Mouse (Mus musculus) frontal cortex, postnatal 36 days (tissue): Measurements from ENCODE around the gene Ppm1n.
"Not testable (repeated sequence)": the region's sequence is repeated elsewhere in the genome, so short reads cannot be mapped to it uniquely, and the experiment has no call there.

Source experiments
- DNase-seq, 2 experiments: peaks; one replicate each; pipeline ENCODE4 v3.0.0; 2022; ENCODE audit warnings: low spot score in 2 of 2

Ppm1n gene

DNA sequence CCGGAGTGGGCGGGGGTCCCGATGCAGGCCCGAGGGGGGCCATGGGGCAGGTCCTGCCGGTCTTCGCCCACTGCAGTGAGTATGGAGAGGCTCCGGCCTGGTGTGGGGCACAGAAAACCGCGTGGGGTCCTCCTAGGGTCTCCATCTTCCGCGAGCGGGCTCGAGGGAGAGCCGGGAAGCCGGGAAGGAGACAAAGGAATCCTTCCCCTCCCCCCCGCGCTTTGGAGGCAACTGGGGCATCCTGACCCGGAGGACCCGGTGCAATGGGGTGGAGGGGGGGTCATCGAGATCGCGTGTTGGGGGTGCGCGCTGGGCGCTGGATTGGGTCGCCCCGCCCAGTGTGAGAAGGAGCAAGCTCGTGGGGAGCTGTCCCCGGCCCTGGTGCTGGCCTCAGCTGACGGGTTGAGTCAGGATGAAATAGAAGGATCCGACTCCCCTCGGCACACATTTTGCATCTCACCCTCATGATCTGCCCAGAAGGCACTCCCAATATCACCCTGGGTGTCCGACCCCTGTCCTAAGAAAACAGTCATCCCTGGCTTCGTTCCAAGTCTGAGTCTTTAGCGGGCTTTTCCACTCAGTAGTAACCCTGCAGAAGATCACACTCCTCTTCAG lies 3.0 kb upstream of the Ppm1n start:
- DNase-seq, result peak in 1 of 2 experiments; percentile 49

DNA sequence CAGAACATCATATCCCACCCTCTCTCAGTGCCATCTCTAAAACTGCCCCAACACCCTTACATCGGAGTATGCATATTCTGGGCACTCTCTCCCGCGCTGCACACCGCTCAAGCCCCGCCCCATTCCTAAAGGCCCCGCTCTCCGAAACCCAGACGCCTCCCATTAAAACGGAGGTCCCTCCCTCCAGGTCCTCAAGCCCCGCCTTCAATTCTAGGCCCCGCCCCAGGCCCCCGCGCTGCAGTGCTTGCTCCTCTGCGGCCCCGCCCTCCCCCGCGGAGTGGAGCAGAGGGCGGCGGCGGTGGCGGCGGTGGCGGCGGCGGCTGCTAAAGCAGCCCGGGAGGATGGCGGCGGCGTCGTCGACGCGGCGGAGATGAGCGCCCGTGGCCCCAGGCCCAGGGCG lies 2.5 kb upstream of the Ppm1n start, which contains the start of gene Rtn2:
TSS of gene Rtn2 (plus strand) at position 240 of the 400 bp plus-strand sequence.
- peak; percentile 74 to 78 for DNase-seq

DNA sequence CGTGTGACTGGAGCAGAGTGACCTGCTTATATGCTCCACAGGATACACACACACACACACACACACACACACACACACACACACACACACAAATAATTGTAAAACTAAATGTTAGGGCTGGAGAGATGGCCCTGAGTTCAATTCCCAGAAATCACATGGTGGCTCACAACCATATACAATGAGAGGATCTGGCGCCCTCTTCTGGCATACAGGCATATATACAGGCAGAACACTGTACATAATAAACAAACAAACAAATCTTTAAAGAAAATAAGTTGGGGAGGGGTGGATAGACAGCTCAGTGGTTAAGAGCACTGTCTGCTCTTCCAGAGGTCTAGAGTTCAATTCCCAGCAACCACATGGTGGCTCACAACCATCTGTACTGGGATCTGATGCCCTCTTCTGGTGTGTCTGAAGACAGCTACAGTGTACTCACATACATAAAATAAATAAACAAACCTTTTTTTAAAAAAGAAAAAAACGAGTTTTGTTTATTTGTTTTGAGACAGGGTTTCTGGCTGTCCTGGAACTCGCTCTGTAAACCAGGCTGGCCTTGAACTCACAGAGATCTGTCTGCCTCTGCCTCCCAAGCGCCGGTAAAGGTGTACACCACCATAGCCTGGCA lies 1.9 kb upstream of the Ppm1n start:
- DNase-seq, result not testable (repeated sequence)

DNA sequence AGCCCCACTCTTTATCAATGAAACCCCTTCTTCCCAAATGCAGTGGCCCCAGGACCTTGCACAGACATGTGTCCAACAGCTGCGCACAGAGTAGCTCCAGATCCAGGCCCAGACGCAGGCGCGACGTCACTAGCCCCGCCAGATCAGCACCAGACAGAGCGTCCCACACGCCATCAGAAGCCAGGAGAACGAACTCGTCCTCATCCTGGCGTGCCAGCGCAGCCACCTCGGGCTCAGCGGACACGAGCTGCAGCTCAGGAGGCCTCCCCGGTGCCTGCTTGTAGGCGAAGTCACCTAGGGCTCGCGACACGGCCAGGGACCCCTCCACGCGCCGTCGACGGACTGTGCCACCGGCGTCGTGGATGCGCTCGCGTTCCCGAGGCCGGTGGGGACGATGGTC lies 812 bp downstream of the Ppm1n start:
- no peak for DNase-seq

DNA sequence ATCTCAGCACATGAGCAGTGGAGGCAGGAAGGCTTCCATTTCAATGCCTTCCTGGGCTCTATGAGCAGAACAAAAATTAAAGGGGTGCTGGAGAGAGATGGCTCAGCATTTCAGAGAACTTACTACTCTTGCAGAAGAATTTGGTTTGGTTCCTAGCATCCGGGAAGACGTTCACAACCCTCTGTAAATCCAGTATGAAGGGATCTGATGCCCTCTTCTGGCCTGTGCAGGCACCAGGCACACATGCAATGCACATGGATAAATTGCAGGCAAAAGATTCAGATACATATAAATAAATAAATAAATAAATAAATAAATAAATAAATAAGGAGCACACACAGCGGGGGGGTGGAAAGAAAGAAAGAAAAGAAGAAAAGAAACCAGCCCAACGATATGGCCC lies 3.6 kb downstream of the Ppm1n start:
- no peak for DNase-seq

DNA sequence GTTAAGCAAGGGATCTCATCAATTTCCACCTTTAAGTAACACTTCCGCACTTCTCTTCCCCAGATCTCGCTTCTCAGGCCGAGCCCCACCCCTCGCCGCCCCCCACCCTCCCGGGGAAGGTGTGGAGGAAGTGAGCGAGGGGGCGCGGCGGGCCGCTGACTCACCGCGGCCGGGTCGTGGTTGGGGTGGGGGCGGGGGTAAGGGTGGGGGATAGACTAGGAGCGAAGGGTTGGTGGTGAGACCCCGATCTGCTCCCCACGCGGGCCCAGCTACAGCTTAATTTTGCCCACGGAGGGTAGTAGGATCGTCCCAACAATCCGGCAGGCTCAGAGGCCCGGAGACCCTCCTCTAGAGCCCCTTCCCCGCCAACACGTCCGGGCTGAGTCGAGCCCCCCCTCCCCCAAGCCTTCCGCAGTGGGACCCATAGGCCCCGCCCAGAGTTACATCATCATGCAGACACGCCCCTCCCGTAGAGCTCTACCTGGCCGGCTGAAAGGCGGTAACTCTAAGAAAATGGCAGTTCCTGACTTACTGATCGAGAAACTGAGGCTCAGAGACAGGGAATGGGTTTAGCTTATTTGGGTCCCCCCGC lies 7.6 kb downstream of the Ppm1n start:
- no peak for DNase-seq

DNA sequence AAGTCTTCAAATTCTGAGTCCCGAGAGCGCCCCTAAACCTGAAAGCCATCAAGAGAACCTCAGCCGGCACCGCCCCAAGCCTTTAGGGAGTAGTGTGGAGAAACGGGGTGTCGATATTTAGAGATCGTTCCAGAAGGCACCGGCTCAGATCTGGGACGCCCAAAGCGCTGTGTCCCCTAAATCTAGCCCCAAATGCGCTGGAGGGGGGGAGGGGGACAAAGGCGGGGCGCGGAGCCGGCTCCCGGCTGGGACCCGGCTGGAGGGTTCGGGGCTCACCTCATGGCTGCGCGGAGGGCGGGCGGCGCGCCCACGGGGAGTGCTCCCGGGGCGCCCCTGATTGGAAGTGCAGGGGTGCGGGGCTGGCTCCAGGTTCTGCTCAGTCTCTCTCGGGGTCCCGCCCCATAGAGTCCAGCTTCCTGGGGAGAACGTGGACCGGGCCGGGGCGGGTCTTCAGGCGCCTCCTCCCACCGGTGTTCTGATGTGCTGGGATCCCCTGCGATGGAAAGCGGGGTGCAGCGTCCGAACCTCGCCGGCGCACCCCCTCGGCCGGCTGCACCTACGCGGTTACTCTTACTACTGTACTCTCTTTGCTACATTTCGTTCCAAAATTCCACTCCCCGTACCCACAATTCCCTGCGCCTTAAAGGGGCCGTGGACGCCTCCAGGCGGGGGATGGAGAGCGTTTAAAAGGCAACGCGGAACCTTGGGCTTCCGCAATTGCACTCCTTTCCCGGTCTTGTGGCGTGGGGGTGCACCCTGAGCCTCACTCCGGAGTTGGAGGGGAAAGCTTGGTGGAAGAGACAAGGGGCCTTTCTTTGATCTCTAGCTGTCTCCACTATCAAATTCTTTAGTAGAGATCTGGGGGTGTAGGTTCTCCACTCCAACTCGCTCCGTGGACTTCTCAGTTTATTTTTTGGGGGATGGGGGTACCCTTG lies 8.4 kb downstream of the Ppm1n start, which contains the start of gene Vasp:
TSS of gene Vasp (minus strand) at position 580 of the 935 bp plus-strand sequence.
- DNase-seq, result peak; percentile 87 to 89

DNA sequence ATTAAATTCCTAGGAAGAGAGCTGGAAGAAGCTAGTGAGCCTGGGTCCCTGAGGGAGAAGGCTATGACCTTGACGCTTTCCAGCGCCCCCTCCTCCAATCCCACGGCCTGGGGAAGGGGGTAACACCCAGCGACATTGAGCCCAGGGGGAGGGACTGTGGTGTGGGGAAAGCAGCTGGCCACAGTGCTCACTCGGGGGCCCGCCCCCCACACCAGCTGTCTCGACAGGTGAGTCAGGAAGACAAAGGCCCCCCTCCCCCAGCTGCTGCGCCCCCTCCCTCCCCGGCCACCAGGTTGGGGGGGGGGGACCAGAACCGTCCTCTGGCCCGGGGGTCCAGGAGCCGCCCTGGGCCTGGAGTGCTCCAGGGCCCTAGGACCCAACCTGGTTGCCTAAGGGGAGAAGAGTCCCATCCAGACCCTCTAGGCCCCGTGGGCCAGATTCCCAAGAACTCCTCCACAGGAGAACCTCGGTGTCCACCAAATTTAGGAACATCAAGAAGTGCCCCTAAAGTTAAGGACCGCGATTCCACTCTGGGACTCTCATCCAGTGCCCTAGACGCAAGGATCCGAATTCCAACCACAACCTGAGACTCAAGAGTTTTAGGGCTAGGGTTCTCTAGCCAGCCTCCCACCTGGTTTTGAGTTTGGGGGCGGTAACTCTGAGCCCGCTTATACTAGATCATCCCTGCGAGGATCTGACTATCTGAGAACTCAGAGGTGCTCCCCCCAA lies 9.2 kb downstream of the Ppm1n start:
- DNase-seq, result no peak

DNA sequence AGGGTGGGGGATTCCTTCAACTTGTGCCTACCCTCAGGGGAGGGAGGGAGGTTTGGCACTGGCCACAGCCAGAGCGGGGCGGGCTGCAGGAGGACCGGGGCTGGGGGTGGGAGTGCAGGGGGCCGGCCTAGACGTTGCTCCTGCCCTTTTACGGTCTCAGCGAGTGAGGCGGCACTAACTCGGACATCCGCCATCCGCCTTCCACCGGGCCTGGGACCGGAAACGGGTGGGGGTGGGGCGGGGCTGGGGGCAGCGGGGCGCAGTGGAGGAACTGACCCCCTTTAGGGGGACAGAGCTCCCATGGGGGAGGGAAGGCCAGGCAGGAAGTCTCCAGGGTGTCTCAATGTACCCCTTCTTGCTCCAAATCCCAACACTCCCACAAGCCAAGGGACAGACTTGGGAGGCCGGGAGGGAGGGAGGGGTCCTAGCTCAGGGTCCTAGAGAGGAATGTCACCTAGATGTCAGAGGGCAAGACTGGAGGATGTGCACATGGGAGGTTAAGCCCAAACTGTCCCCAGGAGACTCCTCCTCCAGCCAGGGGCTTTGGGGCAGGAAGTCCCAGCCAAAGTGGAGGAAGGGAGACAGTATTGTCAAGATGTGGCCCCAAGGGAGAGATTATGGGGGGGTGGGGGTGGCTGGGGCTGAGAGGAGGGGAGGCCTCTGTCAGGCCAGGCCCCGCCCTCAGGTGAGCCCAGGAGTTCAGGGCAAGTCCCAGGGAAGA lies 10.0 kb downstream of the Ppm1n start:
- DNase-seq, result no peak

DNA sequence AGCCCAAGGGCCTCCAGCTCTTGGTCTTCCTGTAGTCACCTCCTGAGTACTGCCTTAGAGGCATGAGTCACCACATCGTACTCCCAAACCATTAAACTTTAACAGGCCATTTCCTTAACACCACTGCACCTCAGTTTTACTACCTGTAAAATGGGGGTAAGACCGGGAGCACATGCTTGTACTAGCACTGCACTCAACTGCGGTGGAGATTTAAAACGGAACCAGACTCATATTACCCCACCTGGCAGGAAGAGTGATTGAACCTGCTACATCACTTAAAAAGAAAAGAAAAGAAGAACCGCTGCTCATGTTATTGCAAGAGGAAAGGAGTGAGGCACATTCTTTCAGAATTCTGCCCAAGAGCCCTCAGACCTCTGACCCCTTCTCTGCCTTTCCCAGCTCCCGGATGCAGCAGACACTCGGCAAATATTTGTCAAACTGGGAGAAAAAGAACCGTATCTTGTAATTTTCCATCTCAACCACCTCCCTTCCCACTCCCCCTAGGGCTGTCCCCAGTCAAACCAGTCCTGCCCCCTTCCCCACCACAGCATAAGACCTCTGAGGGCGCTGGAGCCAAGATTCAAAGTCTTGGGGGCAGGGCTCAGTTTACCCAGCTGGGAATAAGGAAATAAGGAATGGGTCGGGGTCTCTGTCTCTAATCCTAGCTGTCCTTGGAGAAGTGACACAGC lies 10.7 kb downstream of the Ppm1n start:
- DNase-seq, result no peak

DNA sequence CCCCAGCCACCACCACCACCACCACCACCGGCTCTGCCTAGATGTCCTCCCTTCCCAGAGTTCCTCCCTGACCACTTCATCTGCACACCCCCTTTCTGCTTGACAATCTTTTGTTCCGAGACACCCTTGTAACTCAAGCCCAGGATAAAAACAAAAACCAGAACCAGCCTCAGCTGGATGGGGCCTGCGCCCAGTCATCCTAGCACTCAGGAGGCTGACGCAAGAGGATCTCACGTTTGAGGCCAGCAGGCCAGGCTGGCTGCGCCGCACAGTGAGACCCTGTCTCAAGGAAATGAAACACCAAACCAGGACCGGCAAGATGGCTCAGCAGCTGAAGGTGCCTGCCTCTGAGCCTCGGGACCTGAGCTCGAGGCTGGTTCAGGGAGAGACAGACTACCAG lies 12.8 kb downstream of the Ppm1n start:
- DNase-seq, result no peak

DNA sequence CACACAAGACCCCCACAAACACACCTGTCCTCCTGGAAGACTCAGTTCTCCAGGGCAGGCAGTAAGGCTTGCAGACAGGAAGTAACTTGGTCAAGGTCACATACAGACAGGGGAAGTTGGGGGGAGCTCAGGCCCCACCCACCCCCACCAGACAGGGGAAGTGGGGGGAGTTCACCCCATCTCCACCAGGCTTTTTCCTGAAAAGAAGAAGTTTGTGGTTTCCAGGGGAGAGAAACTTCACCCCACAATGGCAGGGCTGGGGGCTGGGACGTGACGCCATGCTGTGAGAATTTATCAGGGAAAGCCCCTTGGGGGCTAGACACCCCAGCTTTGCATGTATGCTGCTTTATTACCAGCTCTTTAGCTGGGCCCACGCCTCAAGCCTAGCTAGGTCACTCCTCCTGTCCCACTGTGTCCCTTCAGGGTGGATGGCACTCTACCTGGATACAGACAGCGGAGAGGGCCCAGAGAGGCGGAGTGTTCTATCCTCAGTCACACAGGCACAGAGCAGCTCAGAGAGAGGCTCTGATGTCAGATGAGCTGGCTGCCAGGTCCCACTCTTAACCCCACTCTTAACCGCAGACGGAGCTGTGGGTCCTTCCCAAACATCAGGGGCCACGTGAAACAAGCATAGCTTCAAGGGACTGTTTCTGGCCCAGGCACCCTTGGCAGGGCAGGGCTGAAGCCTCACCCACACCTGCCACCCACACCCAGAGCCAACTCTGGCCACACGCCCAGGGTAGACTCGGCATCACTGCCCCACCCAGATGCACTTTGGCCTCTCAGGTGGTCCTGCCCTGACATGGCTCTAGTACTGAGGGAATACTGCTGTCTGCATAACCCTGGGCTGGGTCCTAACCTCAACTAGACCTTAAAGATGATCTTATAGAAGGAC lies 13.7 kb downstream of the Ppm1n start:
- DNase-seq, result no peak

DNA sequence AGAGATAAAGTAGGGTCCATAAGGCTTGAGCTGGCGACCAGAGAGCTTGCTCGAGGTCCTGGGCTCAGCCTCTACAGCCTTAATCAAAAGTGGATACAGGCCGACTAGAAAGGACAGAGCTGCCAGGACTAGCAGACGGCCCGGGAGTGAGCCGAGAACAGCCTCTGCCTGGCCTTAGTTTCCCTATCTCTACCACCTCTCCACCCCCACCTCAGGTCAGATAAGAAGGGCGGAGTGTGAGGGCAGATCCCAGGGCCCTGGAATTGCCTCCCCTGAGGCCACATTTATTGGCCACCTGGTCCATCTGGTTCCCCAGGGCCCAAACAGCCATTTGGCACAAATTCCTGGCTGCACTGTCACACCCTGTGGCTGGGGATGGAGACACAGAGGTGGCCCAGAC lies 14.7 kb downstream of the Ppm1n start:
- no peak for DNase-seq

DNA sequence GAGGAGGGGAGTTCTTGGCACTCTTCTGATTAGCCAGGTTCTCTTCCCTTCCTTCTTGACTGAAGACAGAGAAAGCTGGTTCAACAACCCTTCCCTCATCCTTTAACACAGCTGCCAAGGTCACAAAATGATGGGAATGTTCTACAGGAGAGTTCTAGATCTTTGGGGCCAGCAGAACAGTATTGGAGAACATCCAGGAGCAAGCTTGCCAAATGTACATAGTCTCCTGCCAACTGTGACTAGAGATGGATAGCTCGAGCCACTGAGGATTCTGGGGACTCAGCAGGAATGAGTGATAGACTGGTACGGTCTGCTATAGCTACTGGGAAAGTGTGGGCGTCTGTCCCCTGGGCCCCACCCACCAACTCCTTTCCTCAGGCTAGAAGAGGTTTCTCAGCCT lies 21.5 kb downstream of the Ppm1n start:
- no peak for DNase-seq

DNA sequence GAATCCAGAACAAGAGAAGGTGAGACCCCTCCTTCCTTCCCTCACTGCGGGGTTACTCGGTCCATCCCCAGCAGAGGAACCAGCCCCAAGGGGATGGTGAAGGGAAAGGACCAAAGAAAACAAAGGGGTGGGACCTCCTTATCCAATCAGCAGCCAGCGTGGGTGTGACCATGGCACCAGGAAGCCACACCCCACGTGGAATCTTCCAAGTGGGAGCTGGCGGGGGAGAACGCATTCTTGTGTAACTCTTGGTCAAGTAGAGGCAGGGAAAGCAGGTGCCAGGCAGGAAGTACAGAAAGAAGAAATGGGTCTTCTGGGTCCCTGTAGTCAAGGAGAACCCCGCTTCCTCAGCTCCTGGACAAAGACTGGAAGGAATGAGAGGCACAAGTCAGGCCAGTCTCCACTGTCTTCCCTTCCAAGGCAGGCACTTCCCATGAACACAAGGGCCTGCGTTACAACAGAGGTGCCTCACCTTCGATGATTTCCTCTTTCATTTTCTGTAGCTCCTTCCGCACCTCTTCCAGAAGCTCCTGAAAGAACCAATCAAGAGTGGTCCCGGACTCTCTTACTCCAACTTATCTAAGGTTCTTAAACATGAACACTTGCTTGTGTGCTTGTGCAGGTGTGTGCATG lies 22.4 kb downstream of the Ppm1n start:
- peak in 1 of 2 experiments; percentile 45 for DNase-seq

DNA sequence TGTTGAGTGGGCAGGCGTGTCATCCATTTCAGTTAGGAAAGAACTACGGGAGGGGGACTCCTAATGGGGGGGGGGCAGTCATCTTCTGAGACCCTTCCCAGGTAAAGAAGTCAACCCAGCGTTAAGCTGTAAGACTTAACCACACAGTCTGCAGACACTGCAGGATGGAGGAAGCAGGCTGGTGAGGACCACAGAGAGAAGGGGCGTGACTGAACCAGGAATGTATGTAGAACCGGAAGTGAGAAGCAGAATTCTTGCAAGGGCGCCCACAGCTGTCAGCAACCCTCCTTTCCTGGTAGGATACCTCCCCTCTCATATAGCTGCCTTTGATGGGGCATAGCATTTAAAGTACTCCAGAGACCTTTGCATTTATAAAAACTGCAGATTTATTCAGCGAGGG lies 23.3 kb downstream of the Ppm1n start:
- DNase-seq, result no peak

DNA sequence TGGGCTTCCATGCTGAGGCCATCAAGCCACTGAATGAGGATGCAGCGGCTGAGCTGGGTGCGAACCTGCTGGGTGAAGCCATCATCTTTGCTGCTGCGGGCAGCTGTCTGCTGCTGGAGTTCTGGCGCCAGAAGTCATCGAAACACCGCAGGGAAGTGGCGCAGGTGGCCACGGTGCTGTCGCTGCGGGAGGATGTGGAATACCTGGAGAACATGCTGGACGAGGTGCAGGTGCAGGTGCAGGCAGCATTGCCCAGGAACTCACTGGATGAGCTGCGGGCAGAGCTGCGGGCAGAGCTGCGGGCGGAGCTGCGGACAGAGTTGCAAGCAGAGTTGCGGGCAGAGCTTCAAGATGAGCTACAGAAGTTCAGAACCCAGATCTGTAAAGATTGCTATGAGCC lies 24.5 kb downstream of the Ppm1n start:
- no peak for DNase-seq

DNA sequence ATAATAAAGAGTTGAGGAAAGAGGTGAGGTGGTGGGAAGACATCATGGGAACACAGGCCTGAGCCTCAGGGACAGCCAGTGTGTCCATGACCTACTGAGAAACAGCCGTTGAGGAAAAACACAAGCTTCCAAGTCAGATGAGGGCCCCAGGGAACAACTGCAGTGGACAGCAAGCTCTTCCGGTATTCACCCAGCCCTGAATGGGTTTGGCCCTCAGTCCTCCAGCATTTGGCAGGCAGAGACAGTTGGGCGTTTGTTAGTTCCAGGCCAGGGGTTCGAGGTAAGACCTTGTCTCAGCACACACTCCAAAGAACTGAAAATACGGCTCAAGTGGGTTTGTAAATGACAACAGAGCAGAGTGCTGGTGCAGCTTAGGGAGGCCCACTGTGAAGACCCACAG lies 26.4 kb downstream of the Ppm1n start:
- DNase-seq, result no peak

DNA sequence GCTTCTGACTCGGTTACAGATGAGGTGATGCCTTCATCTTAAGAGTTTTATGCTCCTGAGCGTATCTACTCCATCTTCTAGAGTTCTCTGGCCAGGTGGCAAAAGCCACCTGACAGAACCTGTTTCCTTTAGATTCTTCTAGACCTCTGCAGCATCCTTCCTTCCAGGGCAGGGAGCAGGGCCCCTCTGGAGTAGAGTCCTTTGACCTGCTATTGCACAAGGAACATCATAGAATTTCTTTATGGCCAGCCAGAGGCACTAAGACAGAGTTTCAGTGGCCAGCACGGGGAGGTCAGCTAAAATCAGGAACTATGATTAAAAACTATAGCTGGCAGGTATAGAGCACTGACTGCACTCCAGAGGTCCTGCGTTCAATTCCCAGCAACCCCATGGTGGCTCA lies 27.8 kb downstream of the Ppm1n start:
- DNase-seq, result no peak
